Mouse (Mus musculus) brain, embryonic 14.5 days (tissue): ENCODE measurements around the gene Prune2.

ENCODE experiments used
- CTCF ChIP-seq: fragments of 200-500 bp; IDR thresholded peaks from 2 replicates; pipeline ENCODE4 v1.5.1; 2012; ENCODE audit warnings: inconsistent platforms, mild to moderate bottlenecking, moderate library complexity, borderline replicate concordance; ENCODE audit not compliant: insufficient read depth, insufficient read length; ENCODE audit errors: extremely low read depth
- POLR2A ChIP-seq: fragments of 200-500 bp; IDR thresholded peaks from 2 replicates; pipeline ENCODE4 v1.6.1; 2012; ENCODE audit warnings: mild to moderate bottlenecking, inconsistent platforms, borderline replicate concordance; ENCODE audit not compliant: poor library complexity, insufficient read depth, insufficient read length, severe bottlenecking; ENCODE audit errors: extremely low read depth

DNA sequence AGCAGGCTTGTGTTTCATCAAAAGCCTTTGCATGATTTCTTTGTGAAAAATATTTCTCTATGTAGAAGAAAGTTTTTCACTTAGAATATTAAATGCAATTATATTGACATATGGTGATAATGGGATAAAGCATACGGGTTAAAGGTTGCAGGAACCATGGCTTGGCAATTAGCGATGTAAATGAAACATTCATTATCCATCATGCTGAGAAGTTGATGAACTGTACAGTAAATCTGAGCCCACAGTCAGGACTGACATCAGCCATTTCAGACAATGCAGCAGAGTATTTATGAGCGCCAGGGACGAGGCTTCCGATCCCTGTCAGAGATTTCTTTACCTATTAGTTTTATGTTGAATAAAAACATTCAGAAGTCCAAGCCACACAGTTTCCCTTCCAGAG is 104.2 kb downstream of the Prune2 start:
- TF ChIP-seq POLR2A (no peak), CTCF (no peak)
